Mouse (Mus musculus) thymus, postnatal 36 days (tissue): ENCODE data around the gene Sla2.
A peak's percentile ranks its signal among the peaks of the same experiment; 100 is the strongest.
"Not testable (repeated sequence)": the region's sequence is repeated elsewhere in the genome, so short reads cannot be mapped to it uniquely, and the experiment has no call there.

Source experiments
- DNase-seq, 2 experiments: peaks; one replicate each; pipeline ENCODE4 v3.0.0; 2022; ENCODE audit warnings: mixed read lengths in 2 of 2

The Sla2 gene

GRCm38 (mm10) chr2:156863487-156864160 is 23.4 kb downstream of the Sla2 start:
- peak; percentile 23 to 48 for DNase-seq

GRCm38 (mm10) chr2:156862772-156863486 is 24.1 kb downstream of the Sla2 start, which contains the start of gene Rab5if:
Gene Rab5if (plus strand): TSS chr2:156863128.
- peak; percentile 98 to 99 for DNase-seq

- peak; percentile 38 to 47 for DNase-seq
Measured at GRCm38 (mm10) chr2:156862041-156862717, 24.8 kb downstream of the Sla2 start.

- no peak for DNase-seq
Measured at GRCm38 (mm10) chr2:156858671-156859070, 28.3 kb downstream of the Sla2 start.

- DNase-seq, result no peak
Measured at GRCm38 (mm10) chr2:156857835-156858234, 29.2 kb downstream of the Sla2 start, which contains the start of gene 4930518I15Rik. Gene 4930518I15Rik (minus strand): TSS chr2:156857946.

GRCm38 (mm10) chr2:156857385-156857791 is 29.6 kb downstream of the Sla2 start:
- no peak for DNase-seq

GRCm38 (mm10) chr2:156856311-156856710 is 30.7 kb downstream of the Sla2 start:
- no peak for DNase-seq

- DNase-seq, result not testable (repeated sequence)
Measured at GRCm38 (mm10) chr2:156853999-156854771, 32.8 kb downstream of the Sla2 start.

GRCm38 (mm10) chr2:156853584-156853983 is 33.4 kb downstream of the Sla2 start:
- DNase-seq, result not testable (repeated sequence)

GRCm38 (mm10) chr2:156850505-156850904 is 36.5 kb downstream of the Sla2 start:
- no peak for DNase-seq

GRCm38 (mm10) chr2:156848526-156849182 is 38.3 kb downstream of the Sla2 start:
- no peak for DNase-seq

- DNase-seq, result no peak
Measured at GRCm38 (mm10) chr2:156847653-156848052, 39.3 kb downstream of the Sla2 start.

- DNase-seq, result no peak
Measured at GRCm38 (mm10) chr2:156844715-156845114, 42.3 kb downstream of the Sla2 start.

GRCm38 (mm10) chr2:156843331-156843730 is 43.7 kb downstream of the Sla2 start:
- no peak for DNase-seq

GRCm38 (mm10) chr2:156842711-156843110 is 44.3 kb downstream of the Sla2 start:
- DNase-seq, result no peak

GRCm38 (mm10) chr2:156841841-156842706 is 44.9 kb downstream of the Sla2 start:
- peak; percentile 19 to 49 for DNase-seq

- peak; percentile 61 to 71 for DNase-seq
Measured at GRCm38 (mm10) chr2:156841028-156841840, 45.8 kb downstream of the Sla2 start.

- DNase-seq, result peak; percentile 55 to 63
Measured at GRCm38 (mm10) chr2:156840301-156841027, 46.5 kb downstream of the Sla2 start.
